Mouse (Mus musculus): ENCODE data around the gene Il5ra. TPM values are rescaled to one million over a fixed set of nuclear protein-coding genes. Genes with fewer than 3 reads are reported as not detected.

Gene Il5ra
- polyA plus RNA-seq, 1 experiment from 2014 or later = not detected

- DNase-seq (ENCODE audit: low spot score) (no peak), ATAC-seq (no peak)
- Histone ChIP-seq H3K36me3 (ENCODE audit: insufficient read depth, low read length) (peaks cover 12% of the 10 kb centered on the region), H3K9me3 (ENCODE audit: low read length) (no peaks in the 10 kb centered on the region), H3K27me3 (replicated peaks; ENCODE audit: insufficient read depth, low read length) (no peaks in the 10 kb centered on the region), H3K4me3 (ENCODE audit: low read depth, low read length) (no peak overlapping the region), H3K4me1 (ENCODE audit: insufficient read depth, low read depth, low read length) (no peaks in the 10 kb centered on the region), H3K4me2 (replicated peaks; ENCODE audit: low read depth, low read length) (no peak overlapping the region), H3K27ac (ENCODE audit: low read length) (no peak overlapping the region), H3K9ac (replicated peaks; ENCODE audit: low read depth) (no peak overlapping the region)
- 76% methylated on average over 3 of the region's 3 CpGs for WGBS
- TF ChIP-seq EP300 (IDR thresholded peaks at IDR 0.05) (no peak), CTCF (IDR thresholded peaks at IDR 0.05) (no peak)
Measured at GRCm38 (mm10) chr6:106787138-106787537, 38.3 kb upstream of the Il5ra start.

- Histone ChIP-seq H3K9me3 (ENCODE audit: low read length) (no peaks in the 10 kb centered on the region), H3K9ac (replicated peaks; ENCODE audit: low read depth) (peak overlapping the region; percentile 64), H3K4me2 (replicated peaks; ENCODE audit: low read depth, low read length) (peak overlapping the region; percentile 93), H3K36me3 (ENCODE audit: insufficient read depth, low read length) (peaks cover 8% of the 10 kb centered on the region; the same call in 1 of the 2 replicates), H3K4me3 (ENCODE audit: low read depth, low read length) (peak overlapping the region; percentile 81), H3K4me1 (ENCODE audit: insufficient read depth, low read depth, low read length) (peaks cover 6% of the 10 kb centered on the region; the same call in 1 of the 2 replicates), H3K27me3 (replicated peaks; ENCODE audit: insufficient read depth, low read length) (no peaks in the 10 kb centered on the region), H3K27ac (ENCODE audit: low read length) (0 out of 2 replicates have a peak overlapping the region, but pooled peaks have one; percentile 84)
- no peak for TF ChIP-seq EP300 (IDR thresholded peaks at IDR 0.05)
- no peak for TF ChIP-seq CTCF (IDR thresholded peaks at IDR 0.05)
- no peak for DNase-seq (ENCODE audit: low spot score)
- no peak for ATAC-seq
- WGBS = 35% methylated on average over 4 of the region's 4 CpGs
Measured at GRCm38 (mm10) chr6:106770046-106770445, 21.2 kb upstream of the Il5ra start.

GRCm38 (mm10) chr6:106769290-106769866, 20.5 kb upstream of the Il5ra start:
- peak; percentile 35 for DNase-seq (ENCODE audit: low spot score)
- peak overlapping the region; percentile 64 for H3K9ac ChIP-seq (replicated peaks; ENCODE audit: low read depth)
- WGBS = 2% methylated on average over 33 of the region's 33 CpGs
- no peaks in the 10 kb centered on the region for H3K9me3 ChIP-seq (ENCODE audit: low read length)
- H3K27ac ChIP-seq (ENCODE audit: low read length) = peak overlapping the region; percentile 84
- H3K4me2 ChIP-seq (replicated peaks; ENCODE audit: low read depth, low read length) = peak overlapping the region; percentile 93
- peak; percentile 61 for ATAC-seq
- peak overlapping the region; percentile 81 for H3K4me3 ChIP-seq (ENCODE audit: low read depth, low read length)
- H3K36me3 ChIP-seq (ENCODE audit: insufficient read depth, low read length) = peaks cover 8% of the 10 kb centered on the region; the same call in 1 of the 2 replicates
- TF ChIP-seq EP300 (IDR thresholded peaks at IDR 0.05) = no peak
- no peak for TF ChIP-seq CTCF (IDR thresholded peaks at IDR 0.05)
- H3K27me3 ChIP-seq (replicated peaks; ENCODE audit: insufficient read depth, low read length) = no peaks in the 10 kb centered on the region
- peaks cover 6% of the 10 kb centered on the region; the same call in 1 of the 2 replicates for H3K4me1 ChIP-seq (ENCODE audit: insufficient read depth, low read depth, low read length)

DNA sequence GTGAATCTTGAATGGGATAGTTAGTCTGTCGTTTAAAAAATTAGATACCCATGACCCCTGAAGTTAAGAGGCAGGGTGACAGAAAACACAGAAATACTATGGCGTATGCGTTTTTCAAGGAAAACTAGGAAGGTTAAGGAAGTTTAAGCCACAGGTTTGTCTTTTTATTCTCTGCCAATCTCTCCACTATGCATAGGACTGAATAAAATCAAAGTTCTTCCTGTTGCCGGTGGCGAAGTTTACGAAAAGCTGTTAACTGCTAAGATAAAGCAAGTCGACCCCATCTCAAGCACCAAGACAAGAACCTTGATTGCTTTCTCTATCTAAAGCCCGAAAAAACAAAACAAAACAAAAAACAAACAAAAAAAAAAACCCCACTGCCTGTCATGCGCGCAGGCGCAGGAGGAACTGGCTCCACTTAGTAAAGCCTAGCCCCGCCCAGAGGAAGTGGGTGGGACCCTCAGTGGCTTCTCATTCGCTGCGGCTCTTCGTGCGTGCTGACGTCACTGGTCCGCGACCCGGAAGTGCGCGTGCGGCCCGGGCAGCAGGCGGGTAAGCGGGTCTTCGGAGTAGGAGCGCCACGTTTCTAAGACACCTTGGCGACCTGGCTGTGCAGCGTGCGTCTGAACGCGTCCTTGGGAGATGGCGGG, 19.9 kb upstream of the Il5ra start, which contains the start of gene Trnt1:
Gene Trnt1 (plus strand): TSS at position 481 of the 650 bp plus-strand sequence.
- Histone ChIP-seq H3K36me3 (ENCODE audit: insufficient read depth, low read length) (peaks cover 7% of the 10 kb centered on the region; the same call in 1 of the 2 replicates), H3K9ac (replicated peaks; ENCODE audit: low read depth) (peak within 1 kb of the TSS; percentile 64), H3K27me3 (replicated peaks; ENCODE audit: insufficient read depth, low read length) (no peaks in the 10 kb centered on the region), H3K4me2 (replicated peaks; ENCODE audit: low read depth, low read length) (peak within 1 kb of the TSS; percentile 93), H3K4me3 (ENCODE audit: low read depth, low read length) (peak within 1 kb of the TSS; percentile 81), H3K4me1 (ENCODE audit: insufficient read depth, low read depth, low read length) (peaks cover 6% of the 10 kb centered on the region; the same call in 1 of the 2 replicates), H3K9me3 (ENCODE audit: low read length) (no peaks in the 10 kb centered on the region), H3K27ac (ENCODE audit: low read length) (peak within 1 kb of the TSS; percentile 84)
- ATAC-seq = peak; percentile 100
- TF ChIP-seq EP300 (IDR thresholded peaks at IDR 0.05) (no peak), CTCF (IDR thresholded peaks at IDR 0.05) (no peak)
- DNase-seq (ENCODE audit: low spot score) = peak; percentile 99
- WGBS = 7% methylated on average over 35 of the region's 35 CpGs

- Histone ChIP-seq H3K36me3 (ENCODE audit: insufficient read depth, low read length) (no peaks in the 10 kb centered on the region), H3K4me1 (ENCODE audit: insufficient read depth, low read depth, low read length) (peaks cover 6% of the 10 kb centered on the region; the same call in 1 of the 2 replicates), H3K27me3 (replicated peaks; ENCODE audit: insufficient read depth, low read length) (no peaks in the 10 kb centered on the region), H3K9ac (replicated peaks; ENCODE audit: low read depth) (no peak overlapping the region), H3K27ac (ENCODE audit: low read length) (no peak overlapping the region), H3K9me3 (ENCODE audit: low read length) (no peaks in the 10 kb centered on the region), H3K4me3 (ENCODE audit: low read depth, low read length) (no peak overlapping the region), H3K4me2 (replicated peaks; ENCODE audit: low read depth, low read length) (no peak overlapping the region)
- WGBS = 76% methylated on average over 4 of the region's 4 CpGs
- DNase-seq (ENCODE audit: low spot score) = no peak
- no peak for ATAC-seq
- TF ChIP-seq CTCF (IDR thresholded peaks at IDR 0.05) (no peak), EP300 (IDR thresholded peaks at IDR 0.05) (no peak)
Measured at GRCm38 (mm10) chr6:106766774-106767173, 17.9 kb upstream of the Il5ra start.

DNA sequence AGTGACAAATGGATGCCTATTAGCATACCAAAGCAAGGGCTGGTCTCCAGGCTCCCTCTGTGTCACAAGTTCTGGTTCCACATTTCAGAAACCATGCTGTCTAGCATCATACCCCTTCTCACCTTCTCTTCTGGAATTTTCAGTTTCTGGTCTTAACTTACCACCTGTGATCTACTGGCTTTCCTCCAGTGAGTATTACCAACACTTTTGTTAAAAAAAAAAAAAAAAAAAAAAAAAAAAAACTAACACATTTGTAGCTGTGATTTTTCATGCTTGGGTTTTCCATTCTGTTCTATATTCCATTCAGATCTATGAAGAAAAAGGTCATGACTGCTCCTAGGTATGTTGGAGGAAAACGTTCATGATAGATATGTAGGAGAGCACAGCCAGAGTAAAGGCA, 17.1 kb upstream of the Il5ra start:
- no peaks in the 10 kb centered on the region for H3K27me3 ChIP-seq (replicated peaks; ENCODE audit: insufficient read depth, low read length)
- no peaks in the 10 kb centered on the region for H3K9me3 ChIP-seq (ENCODE audit: low read length)
- peaks cover 6% of the 10 kb centered on the region; the same call in 1 of the 2 replicates for H3K4me1 ChIP-seq (ENCODE audit: insufficient read depth, low read depth, low read length)
- H3K27ac ChIP-seq (ENCODE audit: low read length) = no peak overlapping the region
- DNase-seq (ENCODE audit: low spot score) = no peak
- TF ChIP-seq CTCF (IDR thresholded peaks at IDR 0.05) (no peak), EP300 (IDR thresholded peaks at IDR 0.05) (no peak)
- H3K36me3 ChIP-seq (ENCODE audit: insufficient read depth, low read length) = no peaks in the 10 kb centered on the region
- H3K4me3 ChIP-seq (ENCODE audit: low read depth, low read length) = no peak overlapping the region
- no peak for ATAC-seq
- 77% methylated on average over 1 of the region's 1 CpGs for WGBS
- no peak overlapping the region for H3K9ac ChIP-seq (replicated peaks; ENCODE audit: low read depth)
- H3K4me2 ChIP-seq (replicated peaks; ENCODE audit: low read depth, low read length) = no peak overlapping the region
